ENCODE assay signal across 13 mouse cellular contexts in the genomic region with DNA sequence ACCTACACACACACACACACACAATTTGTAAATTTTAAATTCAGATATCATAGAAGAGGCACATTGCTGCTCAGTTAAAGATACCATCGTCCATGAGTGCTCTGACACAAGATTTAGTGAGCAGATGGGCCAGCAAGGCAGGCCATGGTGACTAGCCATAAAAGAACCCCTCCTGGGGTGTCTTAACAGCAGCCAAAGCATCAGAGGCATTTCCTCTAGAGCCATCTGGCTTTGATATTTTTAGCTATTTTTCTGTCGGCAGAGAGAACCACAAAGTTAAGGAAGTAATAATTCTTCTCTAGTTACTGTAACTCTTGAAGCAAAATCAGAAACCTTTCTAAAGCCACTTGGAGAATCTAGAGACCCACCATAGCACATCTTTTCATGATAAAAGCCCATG.
DNase-seq lines count a peak whose midpoint lies in the region; ATAC-seq and TF ChIP-seq lines count a peak whose summit lies in the region.
"Had no signal": no experiment of that assay in that cellular context is flagged by ENCODE, and none has a peak within 500 bp of the region (broad histone marks: within the 10 kb centered on the region; RNA-seq: fewer than 3 reads in every experiment).

No protein-coding gene starts in this region.

- ATAC-seq in kidney, embryonic 14.5 days (ENCODE audit: low FRiP score, low TSS enrichment), result peak; percentile 64; the same call in 1 of the 2 replicates
- no peak for ATAC-seq in liver, postnatal 0 days
- no peak for ATAC-seq in CD4-positive, CD25-positive, alpha-beta regulatory T cell, adult 4 months

- H3K27me3 ChIP-seq in kidney, embryonic 14.5 days (ENCODE audit: control insufficient read depth, insufficient read depth, low read length), result no peaks in the 10 kb centered on the region
- no peaks in the 10 kb centered on the region for H3K27me3 ChIP-seq in liver, postnatal 0 days (ENCODE audit: insufficient read depth, low read length)
- H3K27me3 ChIP-seq: embryonic facial prominence, embryonic 13.5 days; hindbrain, embryonic 15.5 days had no signal

- H3K36me3 ChIP-seq in kidney, embryonic 14.5 days (ENCODE audit: control insufficient read depth, insufficient read depth, low read length), result no peaks in the 10 kb centered on the region
- no peaks in the 10 kb centered on the region for H3K36me3 ChIP-seq in liver, postnatal 0 days (replicated peaks; ENCODE audit: insufficient read depth, low read length)
- H3K36me3 ChIP-seq: embryonic facial prominence, embryonic 13.5 days; hindbrain, embryonic 15.5 days had no signal

- H3K9ac ChIP-seq in kidney, embryonic 14.5 days (ENCODE audit: low read depth, low read length), result no peak overlapping the region
- H3K9ac ChIP-seq in liver, postnatal 0 days (replicated peaks), result no peak overlapping the region
- H3K9ac ChIP-seq: embryonic facial prominence, embryonic 13.5 days; hindbrain, embryonic 15.5 days had no signal

- no peaks in the 10 kb centered on the region for H3K4me1 ChIP-seq in kidney, embryonic 14.5 days (ENCODE audit: control insufficient read depth, insufficient read depth, low read length)
- H3K4me1 ChIP-seq in liver, postnatal 0 days (ENCODE audit: insufficient read depth), result no peaks in the 10 kb centered on the region
- H3K4me1 ChIP-seq: hindbrain, embryonic 15.5 days had no signal

- no peak overlapping the region for H3K27ac ChIP-seq in kidney, embryonic 14.5 days (ENCODE audit: low read depth, low read length)
- no peak overlapping the region for H3K27ac ChIP-seq in liver, postnatal 0 days (ENCODE audit: low read depth)
- H3K27ac ChIP-seq: embryonic facial prominence, embryonic 13.5 days; hindbrain, embryonic 15.5 days had no signal

- no peak for TF ChIP-seq EP300 in liver, postnatal 0 days (IDR thresholded peaks at IDR 0.05; ENCODE audit: low read depth)

- no peak overlapping the region for H3K4me3 ChIP-seq in kidney, embryonic 14.5 days (ENCODE audit: low read length)
- H3K4me3 ChIP-seq in liver, postnatal 0 days (ENCODE audit: low read depth, low read length), result no peak overlapping the region
- H3K4me3 ChIP-seq: embryonic facial prominence, embryonic 13.5 days; hindbrain, embryonic 15.5 days had no signal

- WGBS in kidney, embryonic 14.5 days, result 23% methylated on average over 2 of the region's 2 CpGs
- WGBS in liver, postnatal 0 days (ENCODE audit: insufficient replicate concordance), result 24% methylated on average over 2 of the region's 2 CpGs

- no peak for TF ChIP-seq CTCF in liver, postnatal 0 days (IDR thresholded peaks at IDR 0.05; ENCODE audit: low read depth)

- DNase-seq in kidney, adult 11 months, result no peak
- DNase-seq in brain, adult 2 months (ENCODE audit: low read depth, low spot score), result peak; percentile 96
- peak; percentile 96 for DNase-seq in cerebellum, adult 9-10 months
- peak; percentile 47 for DNase-seq in forelimb bud, embryonic 11.5 days (ENCODE audit: low read depth, low spot score)
- no peak for DNase-seq in liver, postnatal 0 days
- no peak for DNase-seq in heart, postnatal 4 days
- DNase-seq: gastrocnemius, postnatal 36 days; right cerebral cortex, postnatal 4 days; thymus, postnatal 14 days had no signal

- H3K4me2 ChIP-seq in kidney, embryonic 14.5 days (replicated peaks; ENCODE audit: low read depth, low read length), result no peak overlapping the region
- no peak overlapping the region for H3K4me2 ChIP-seq in liver, postnatal 0 days (ENCODE audit: low read depth, low read length)
- H3K4me2 ChIP-seq: embryonic facial prominence, embryonic 13.5 days; hindbrain, embryonic 15.5 days had no signal

- no peaks in the 10 kb centered on the region for H3K9me3 ChIP-seq in kidney, embryonic 14.5 days (ENCODE audit: control insufficient read depth, low read length)
- H3K9me3 ChIP-seq in liver, postnatal 0 days (ENCODE audit: low read length), result no peaks in the 10 kb centered on the region
- H3K9me3 ChIP-seq: embryonic facial prominence, embryonic 13.5 days; hindbrain, embryonic 15.5 days had no signal

Comparison
In these comparisons a context has a peak if more than half of its experiments do, and no peak if none do; other contexts are left out.
1. DNase-seq: peak in brain, adult 2 months (single experiment), cerebellum, adult 9-10 months (single experiment) and forelimb bud, embryonic 11.5 days (single experiment); none in kidney, adult 11 months (single experiment), liver, postnatal 0 days (single experiment) and heart, postnatal 4 days (single experiment).